Mouse (Mus musculus) ES-Bruce4 (cell line): ENCODE measurements around the gene Rrnad1.

Experiments
- CTCF ChIP-seq: IDR thresholded peaks from one replicate; pipeline ENCODE4 v1.8.1; 2011; ENCODE audit warnings: low read depth, low read length
- POLR2A ChIP-seq: IDR thresholded peaks from one replicate; pipeline ENCODE4 v1.8.1; 2011; ENCODE audit warnings: low read length; ENCODE audit not compliant: insufficient read depth

GRCm38 (mm10) chr3:87940611-87941010 lies 10.1 kb upstream of the Rrnad1 start:
- TF ChIP-seq CTCF, result no peak
- no peak for TF ChIP-seq POLR2A
